Mouse (Mus musculus): ENCODE results near the gene Foxg1.

Gene Foxg1

GRCm38 (mm10) chr12:49382565-49383520 is at the start of gene Foxg1:
Foxg1 (plus strand) TSS chr12:49382660.
- DNase-seq (ENCODE audit: inconsistent ontology term), result no peak

GRCm38 (mm10) chr12:49349697-49350096 is 32.8 kb upstream of the Foxg1 start:
- DNase-seq (ENCODE audit: inconsistent ontology term), result no peak

- no peak for DNase-seq (ENCODE audit: inconsistent ontology term)
Observed at GRCm38 (mm10) chr12:49368931-49369330, 13.5 kb upstream of the Foxg1 start.

- no peak for DNase-seq (ENCODE audit: inconsistent ontology term)
Observed at GRCm38 (mm10) chr12:49372170-49372569, 10.3 kb upstream of the Foxg1 start.

- no peak for DNase-seq (ENCODE audit: inconsistent ontology term)
Observed at GRCm38 (mm10) chr12:49373176-49373575, 9.3 kb upstream of the Foxg1 start.

- DNase-seq (ENCODE audit: inconsistent ontology term), result no peak
Observed at GRCm38 (mm10) chr12:49373821-49374605, 8.4 kb upstream of the Foxg1 start.

- no peak for DNase-seq (ENCODE audit: inconsistent ontology term)
Observed at GRCm38 (mm10) chr12:49374606-49374995, 7.9 kb upstream of the Foxg1 start.

- no peak for DNase-seq (ENCODE audit: inconsistent ontology term)
Observed at GRCm38 (mm10) chr12:49375427-49376317, 6.8 kb upstream of the Foxg1 start.

- no peak for DNase-seq (ENCODE audit: inconsistent ontology term)
Observed at GRCm38 (mm10) chr12:49376318-49376992, 6.0 kb upstream of the Foxg1 start.

GRCm38 (mm10) chr12:49377281-49377970 is 5.0 kb upstream of the Foxg1 start:
- no peak for DNase-seq (ENCODE audit: inconsistent ontology term)

- no peak for DNase-seq (ENCODE audit: inconsistent ontology term)
Observed at GRCm38 (mm10) chr12:49378920-49379319, 3.5 kb upstream of the Foxg1 start.

- DNase-seq (ENCODE audit: inconsistent ontology term), result no peak
Observed at GRCm38 (mm10) chr12:49379446-49379845, 3.0 kb upstream of the Foxg1 start.

- DNase-seq (ENCODE audit: inconsistent ontology term), result no peak
Observed at GRCm38 (mm10) chr12:49380442-49380841, 2.0 kb upstream of the Foxg1 start.

GRCm38 (mm10) chr12:49381031-49381525 is 1.4 kb upstream of the Foxg1 start:
- no peak for DNase-seq (ENCODE audit: inconsistent ontology term)

GRCm38 (mm10) chr12:49381721-49382365 is 617 bp upstream of the Foxg1 start:
- no peak for DNase-seq (ENCODE audit: inconsistent ontology term)

GRCm38 (mm10) chr12:49383521-49384133 is 1.2 kb downstream of the Foxg1 start:
- peak; percentile 63 for DNase-seq (ENCODE audit: inconsistent ontology term)

- no peak for DNase-seq (ENCODE audit: inconsistent ontology term)
Observed at GRCm38 (mm10) chr12:49384295-49384875, 1.9 kb downstream of the Foxg1 start.

GRCm38 (mm10) chr12:49384876-49385630 is 2.6 kb downstream of the Foxg1 start, which contains the start of gene Gm43517:
Gm43517 (plus strand) TSS chr12:49385174.
- no peak for DNase-seq (ENCODE audit: inconsistent ontology term)

Measured in Muller cell, postnatal 12 days (primary cell).